Mouse (Mus musculus): ENCODE data around the gene Lifr. TPM values are rescaled to one million over a fixed set of nuclear protein-coding genes. Genes with fewer than 3 reads are reported as not detected.

Lifr gene
- total RNA-seq, 2 experiments from 2014 or later = 64.6 to 75.2 TPM

DNA sequence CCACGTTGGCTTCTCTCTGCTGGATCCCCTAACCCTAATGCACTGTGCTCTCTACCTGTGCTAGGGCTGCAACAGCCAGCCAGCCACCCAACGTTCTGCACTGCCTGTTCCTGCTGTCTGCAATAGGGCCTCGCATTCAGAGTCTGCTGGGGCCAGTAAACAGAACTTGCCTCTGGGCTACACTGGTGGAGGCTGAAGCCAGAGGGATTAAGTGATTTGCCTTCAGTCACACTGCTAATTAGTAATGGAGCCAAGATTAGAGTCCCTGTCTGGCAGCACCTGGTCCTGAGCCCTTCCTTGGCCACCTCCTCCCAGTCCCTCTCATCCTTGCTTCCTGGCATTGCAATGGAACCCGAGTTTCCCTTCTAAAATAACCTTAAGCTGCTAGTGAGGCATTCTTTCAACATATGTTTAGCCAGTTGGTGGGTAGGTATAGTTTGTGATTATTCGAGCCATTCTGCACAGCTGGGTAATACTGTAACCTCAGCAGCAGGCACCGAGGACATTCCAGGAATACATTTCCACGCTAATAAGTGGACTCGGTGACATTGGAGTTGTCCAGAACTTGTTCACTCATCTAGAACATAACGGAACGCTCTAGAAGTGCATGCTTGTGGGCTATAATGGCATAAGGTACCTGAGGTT, 61.8 kb downstream of the Lifr start:
- no peak for DNase-seq (ENCODE audit: low spot score in 2 of 2)

DNA sequence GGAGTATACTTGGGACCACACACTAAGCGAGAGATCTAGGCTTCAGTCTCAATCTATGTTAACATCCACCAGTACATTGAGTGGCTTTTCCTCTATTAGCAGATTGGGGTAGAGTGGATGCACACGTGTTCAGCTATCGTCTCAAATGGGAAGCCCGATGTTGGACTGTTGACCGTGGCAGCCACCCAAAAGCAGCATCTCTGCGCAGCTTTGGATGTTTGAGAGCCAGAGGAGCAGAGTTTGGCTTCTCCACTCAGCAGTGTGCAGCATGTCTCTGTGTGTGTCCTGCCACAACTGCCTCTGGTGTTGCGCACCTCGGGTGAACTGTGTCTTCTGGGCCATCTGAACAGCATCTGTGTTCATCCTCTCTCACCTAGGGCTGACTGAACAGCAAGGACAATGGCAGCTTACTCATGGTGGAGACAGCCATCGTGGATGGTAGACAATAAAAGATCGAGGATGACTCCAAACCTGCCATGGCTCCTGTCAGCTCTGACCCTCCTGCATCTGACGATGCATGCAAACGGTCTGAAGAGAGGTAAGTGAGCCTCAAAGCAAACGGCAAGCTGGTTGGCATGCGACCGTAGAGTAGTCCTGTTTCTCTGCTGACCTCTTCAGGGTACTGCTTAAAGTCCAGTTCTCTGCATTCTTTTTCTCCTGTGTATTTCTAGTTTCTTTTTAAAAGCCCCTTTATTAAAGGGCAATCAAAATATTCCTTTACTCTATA, 63.8 kb downstream of the Lifr start:
- no peak for DNase-seq (ENCODE audit: low spot score in 2 of 2)

DNA sequence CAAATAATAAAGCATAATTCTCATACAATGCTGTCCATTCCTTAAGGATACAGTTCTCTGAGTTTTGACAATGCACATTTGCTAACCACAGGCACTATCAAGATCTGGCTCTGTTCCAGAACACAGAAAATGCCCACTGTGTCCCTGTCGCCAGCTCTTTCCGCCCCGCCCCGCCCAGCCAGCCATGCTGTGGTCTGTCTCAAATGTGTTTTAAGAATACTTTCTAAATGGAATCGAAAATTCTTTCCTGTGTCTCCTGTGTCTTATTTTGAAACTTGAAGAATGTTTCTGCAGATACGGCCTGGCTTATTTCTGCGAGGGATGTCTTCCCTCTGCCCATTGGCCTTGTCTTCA, 64.3 kb downstream of the Lifr start:
- no peak for DNase-seq (ENCODE audit: low spot score in 2 of 2)

DNA sequence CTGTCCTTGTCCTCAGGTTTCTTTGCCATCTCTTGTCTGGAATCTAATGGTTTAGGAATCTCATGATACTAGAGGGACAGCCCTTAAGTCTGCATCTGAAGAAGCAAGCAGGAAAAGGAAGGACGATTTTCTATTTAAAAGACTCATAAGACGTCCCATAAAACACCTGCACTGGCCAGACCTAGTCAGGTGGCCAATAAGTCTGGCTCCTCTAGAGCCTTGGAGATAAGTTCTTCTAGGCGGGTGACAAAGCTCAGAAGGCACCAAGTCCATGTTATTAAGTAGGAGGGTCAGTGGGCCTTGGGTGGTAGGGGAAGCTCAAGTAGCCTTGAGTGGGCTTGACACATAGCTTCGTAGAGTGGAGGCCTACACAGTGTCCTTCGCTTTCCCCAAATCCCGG, 67.2 kb downstream of the Lifr start:
- no peak for DNase-seq (ENCODE audit: low spot score in 2 of 2)

DNA sequence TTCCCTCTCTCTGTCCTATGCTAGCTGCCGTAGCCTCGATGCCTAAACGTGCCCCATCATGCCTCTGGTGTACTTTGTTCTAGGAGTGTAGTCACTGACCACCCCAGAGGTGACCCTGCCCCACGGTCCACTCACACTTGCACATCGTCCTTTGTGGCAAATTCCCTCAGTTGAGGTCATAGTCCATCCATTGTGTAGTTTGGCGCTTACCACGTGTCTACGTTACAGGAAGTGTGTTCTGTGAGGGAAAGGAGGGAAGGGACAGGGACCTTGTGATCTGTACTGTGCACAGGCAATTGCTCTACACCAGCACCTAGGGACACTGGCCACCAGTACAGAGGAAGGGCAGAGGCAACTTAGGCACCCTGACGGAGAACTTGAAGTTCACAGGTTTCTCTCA, 69.5 kb downstream of the Lifr start:
- DNase-seq (ENCODE audit: low spot score in 2 of 2) = no peak

DNA sequence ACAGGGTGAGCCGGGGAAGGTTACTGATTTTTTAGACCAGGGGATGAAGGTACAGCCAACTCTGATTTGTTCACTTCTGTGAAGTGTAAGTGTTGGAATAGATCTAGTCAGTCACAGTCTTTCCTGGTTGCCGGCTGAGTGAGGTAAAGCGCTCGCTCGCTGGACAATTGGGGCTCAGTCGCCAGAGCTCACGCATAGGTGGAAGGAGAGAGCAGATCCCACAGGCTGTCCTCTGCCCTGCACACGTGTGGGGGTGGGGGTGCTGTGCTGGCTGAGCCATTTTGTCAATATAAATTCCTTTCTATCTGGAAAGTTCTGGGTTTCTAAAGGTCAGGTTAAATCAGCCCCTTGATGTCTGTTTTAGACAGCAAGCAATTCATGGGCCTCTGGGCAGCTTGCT, 69.9 kb downstream of the Lifr start:
- no peak for DNase-seq (ENCODE audit: low spot score in 2 of 2)

DNA sequence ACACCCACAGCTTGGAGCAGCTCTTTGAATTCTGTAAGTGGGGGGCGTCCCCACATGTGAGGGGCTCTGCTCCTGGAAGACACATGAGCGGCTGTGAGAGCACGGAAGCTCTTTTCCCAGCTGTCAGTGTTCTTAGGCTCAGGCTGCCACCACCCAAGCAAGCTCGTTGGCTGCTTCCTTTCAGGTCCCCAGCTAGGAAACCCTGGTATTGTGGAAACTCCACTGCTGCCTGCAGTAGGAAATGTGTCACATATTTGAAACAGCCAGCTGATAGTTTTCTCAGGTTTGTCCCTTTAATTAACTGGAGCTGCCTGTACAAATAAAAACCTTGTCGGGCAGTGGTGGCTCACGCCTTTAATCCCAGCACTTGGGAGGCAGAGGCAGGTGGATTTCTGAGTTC, 73.4 kb downstream of the Lifr start:
- DNase-seq (ENCODE audit: low spot score in 2 of 2) = no peak

DNA sequence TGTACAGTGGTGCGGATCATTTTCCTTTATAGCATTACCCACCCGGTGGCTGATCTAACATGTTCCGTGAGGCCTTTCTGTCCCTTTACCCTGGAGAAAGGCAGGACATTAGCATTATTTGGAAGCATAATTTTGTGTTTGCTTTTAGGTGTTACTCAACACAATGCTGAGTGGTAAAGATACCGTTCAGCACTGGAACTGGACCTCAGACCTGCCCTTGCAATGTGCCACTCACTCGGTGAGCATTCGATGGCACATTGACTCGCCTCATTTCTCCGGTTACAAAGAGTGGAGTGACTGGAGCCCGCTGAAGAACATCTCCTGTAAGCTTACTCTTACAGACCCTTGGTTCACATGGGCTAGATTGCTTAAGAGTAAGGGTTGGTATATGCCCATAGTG, 76.3 kb downstream of the Lifr start:
- DNase-seq (ENCODE audit: low spot score in 2 of 2) = no peak

DNA sequence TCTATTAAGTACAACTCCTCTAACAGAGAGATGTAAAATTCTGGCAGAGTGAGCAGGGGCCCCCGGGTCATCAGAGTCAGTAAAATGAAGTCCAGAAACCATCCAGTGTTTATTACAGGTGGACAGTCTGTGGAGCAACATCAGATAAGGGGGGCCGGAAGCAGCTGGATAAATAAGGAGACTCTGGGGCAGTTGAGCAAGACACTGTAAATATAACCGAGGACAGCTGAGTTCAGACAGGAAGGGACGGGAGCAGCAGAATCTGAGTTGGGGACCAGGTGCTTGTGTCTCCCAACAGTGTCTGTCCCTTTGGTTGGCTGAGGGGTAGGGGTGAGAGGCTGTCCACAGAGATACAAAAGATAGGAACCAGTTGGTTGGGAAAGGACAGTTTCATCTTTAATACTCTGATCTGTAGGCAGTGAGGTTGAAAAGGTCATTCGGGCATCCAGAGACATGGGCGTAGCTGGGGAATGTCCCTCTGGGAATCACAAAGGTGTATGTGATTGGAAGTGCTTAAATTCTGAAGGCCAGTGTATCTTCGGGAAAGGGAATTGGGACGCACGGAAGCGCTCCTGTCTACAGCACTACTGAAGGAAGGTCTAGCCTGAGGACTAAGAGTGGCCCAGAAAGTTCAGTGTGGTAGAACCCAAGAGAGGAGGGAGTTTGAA, 77.0 kb downstream of the Lifr start:
- no peak for DNase-seq (ENCODE audit: low spot score in 2 of 2)

DNA sequence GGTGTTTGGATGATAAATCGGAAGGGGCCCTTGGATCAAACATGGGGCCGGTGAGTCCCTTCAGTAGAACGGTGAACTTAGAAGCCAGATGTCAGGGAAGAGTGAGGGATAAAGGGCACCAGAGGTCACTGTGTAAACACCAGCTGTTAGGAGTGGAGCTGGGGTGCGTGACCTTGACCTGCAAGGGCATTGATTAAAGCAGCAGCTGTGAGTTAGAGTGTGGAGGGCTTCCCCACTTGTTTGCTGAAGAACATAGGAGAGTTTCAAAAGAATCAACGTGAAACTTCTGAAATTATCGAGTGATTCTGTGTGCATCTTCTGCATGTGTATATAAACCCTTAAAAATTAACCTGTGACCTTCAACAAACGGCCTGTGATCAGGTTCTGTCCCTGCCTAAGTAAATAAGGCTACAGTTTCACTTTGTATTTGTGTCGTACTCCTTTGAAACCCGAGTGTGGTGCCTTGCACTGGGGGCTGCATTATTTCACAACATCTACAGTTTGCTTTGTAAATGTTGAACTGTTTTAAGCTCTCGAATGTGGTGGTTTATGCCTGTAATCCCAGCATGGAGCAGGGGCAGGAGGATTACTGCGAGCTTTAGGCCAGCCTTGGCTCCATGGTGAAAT, 77.6 kb downstream of the Lifr start:
- DNase-seq (ENCODE audit: low spot score in 2 of 2) = no peak

DNA sequence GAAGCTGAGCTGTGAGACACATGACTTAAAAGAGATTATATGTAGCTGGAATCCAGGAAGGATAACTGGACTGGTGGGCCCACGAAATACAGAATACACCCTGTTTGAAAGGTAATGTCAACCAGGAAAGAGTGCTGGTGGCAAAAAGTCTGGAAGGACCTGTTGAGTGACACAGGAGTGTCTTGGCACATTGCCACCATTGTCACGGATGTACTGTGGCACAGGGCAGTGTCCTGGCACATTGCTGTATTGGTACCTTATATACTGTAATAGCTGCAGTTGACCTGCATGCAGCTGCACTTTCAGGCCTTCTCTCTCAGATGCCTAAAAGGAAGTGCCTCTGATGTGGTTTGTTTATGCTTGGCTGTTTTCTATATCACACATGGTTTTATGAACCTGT, 82.5 kb downstream of the Lifr start:
- no peak for DNase-seq (ENCODE audit: low spot score in 2 of 2)

DNA sequence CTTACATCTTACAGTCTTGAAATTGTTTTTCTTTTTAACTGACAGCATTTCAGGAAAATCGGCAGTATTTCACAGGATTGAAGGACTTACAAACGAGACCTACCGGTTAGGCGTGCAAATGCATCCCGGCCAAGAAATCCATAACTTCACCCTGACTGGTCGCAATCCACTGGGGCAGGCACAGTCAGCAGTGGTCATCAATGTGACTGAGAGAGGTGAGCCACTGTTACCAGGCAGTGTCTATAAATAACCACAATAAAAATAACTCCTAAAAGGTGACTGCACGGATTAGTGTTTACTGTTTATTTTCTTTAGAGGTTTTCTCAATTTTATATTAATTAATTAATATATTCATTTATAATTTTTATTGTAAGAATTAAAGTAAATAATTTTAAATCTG, 82.9 kb downstream of the Lifr start:
- no peak for DNase-seq (ENCODE audit: low spot score in 2 of 2)

DNA sequence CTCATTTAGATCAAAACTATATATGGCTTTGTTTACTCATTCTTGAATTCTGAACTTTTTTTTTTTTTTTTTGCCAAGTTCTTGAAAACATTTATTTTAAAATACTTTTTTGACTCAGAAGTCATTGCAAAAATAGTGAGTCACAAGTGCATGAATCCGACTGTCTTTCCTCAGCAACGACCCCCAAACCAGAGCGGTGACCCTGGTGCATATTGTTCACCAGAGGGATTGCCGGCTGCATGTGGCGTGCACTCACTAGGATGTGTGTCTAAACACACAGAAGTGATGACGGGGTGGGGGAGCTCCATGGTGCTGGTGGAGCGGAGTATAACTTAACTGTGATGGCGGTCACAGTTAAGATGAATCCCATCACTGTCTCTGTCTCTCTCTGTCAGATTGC, 83.4 kb downstream of the Lifr start:
- no peak for DNase-seq (ENCODE audit: low spot score in 2 of 2)

DNA sequence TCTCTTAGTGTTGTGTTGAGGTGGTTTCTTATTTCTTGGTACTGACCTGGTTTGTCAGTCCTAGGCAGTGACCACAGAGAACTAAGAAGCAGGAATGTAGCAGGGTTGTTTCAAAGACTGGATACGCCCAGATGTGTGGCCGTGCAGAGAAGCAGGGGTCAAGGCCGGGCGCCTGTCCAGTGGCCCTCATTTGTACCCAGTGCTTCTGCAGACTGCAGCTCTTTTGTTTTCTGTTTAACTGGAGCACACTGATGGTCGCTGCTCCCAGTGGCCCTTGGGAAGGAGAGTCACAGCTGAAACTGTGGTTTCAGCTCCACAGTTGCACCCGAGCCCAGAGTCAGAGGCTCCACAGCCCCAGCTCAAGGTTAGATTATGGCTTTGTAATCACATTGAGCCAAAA, 90.2 kb downstream of the Lifr start:
- DNase-seq (ENCODE audit: low spot score in 2 of 2) = no peak

DNA sequence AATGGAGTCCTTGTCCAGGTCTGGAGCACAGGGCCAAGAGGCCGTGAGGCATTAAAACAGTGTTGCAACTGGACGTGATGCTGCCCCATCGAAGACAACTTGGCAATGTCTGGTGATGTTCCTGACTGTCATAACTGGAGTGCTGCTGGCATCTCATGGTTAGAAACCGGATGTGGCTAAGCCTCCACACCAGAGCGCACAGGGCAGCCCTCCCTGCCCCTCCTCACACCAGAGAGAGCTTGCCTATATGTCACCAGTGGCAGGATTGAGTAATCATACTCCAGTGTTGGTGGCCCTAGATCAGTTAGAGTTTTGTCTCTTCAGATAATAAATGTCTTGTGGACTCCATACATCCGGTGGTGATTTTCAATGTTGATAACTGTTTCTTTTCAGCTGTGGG, 97.3 kb downstream of the Lifr start:
- DNase-seq (ENCODE audit: low spot score in 2 of 2) = no peak

DNA sequence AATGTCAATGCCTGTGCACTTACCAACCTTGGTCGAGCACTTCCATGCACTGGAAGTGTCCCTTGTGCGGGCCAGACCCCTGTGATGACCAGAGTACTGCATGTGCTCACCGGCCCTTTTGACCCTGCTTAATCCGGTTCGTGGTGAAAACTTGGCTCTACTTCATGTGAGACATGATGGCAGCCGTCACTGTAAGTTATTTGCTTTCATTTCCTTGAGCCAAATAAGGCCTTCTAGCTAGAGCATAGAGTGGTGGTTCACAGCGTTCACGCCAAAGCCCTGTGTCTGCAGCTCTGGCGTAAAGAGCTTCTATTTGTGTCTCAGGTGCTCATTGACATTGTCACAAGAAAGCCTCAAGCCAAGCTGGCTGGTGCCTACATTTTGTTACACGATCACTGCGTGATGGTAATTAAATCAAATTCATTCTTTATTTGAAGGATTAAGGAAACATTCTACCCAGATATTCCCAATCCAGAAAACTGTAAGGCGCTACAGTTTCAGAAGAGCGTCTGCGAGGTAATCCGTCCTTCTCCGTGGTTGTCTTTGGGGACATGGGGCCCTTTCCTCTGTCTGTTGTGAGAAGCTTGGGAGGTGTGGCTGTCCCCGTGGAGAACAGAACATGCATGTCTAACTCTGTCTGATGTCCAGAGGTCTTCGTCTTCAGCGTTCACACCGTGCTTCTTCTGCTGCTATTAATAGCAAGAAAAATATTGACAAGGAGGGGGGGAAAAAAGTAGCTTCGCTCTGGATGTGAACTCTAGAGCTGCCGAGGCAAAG, 99.5 kb downstream of the Lifr start:
- no peak for DNase-seq (ENCODE audit: low spot score in 2 of 2)

DNA sequence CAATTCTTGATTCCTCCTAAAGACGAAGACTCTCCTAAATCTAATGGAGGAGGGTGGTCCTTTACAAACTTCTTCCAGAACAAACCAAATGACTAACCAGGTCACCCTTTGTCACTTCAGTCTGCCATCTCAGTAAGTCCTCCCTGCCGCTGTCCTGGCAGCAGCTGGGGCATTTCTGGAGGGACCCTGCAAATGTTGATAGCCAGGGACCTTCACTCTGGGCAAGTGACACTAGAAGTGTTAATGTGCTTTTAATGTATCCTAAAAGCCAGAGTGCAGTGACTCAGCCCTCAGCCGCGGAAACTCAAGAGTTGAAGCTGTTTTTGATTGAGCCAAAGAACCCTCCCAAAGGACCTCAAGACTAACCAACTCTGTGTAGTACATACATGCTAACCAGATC, 100.7 kb downstream of the Lifr start:
- DNase-seq (ENCODE audit: low spot score in 2 of 2) = no peak

DNA sequence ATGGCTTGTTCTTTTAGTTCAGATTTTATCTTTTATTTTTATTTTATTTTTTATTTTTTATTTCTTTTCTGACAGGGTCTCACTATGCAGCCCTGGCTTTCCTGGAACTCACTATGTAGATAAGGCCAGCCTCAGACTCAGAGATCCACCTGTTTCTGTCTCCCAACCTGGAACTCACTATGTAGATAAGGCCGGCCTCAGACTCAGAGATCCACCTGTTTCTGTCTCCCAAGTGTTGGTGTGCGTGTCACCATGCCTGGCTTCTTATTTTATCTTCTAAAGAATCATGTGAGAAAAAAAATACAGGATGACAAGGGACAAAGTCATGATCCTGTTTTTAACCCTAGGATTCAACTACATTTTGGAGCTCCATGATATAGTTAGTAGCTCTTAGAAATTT, 102.2 kb downstream of the Lifr start:
- DNase-seq (ENCODE audit: low spot score in 2 of 2) = no peak

DNA sequence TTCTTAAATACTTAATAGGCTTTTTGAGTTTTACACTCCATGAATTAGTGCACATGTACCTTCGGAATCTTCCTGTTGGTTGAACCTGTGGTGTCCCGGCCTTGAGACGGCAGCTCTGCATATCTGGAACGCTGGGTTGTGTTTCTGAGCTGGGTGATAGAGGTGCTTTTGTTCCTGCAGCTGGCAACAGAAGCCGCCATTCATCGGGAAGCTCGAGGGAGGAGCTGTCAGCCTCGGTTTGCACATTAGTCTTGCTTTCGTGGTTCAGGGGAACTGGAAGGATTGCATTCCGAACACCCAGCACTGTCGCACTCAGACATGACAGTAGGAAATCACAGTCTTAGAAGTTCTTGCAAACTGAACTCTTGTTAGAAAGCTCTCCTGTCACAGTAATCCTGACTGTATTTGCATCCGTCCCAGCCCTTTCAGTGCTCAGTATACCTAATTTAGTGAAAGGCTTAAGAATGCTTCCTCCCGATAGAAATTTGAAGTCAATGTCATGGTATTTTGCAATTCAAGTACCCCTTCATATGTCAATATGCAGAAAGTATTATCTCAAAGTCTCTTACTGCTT, 103.8 kb downstream of the Lifr start:
- no peak for DNase-seq (ENCODE audit: low spot score in 2 of 2)

DNA sequence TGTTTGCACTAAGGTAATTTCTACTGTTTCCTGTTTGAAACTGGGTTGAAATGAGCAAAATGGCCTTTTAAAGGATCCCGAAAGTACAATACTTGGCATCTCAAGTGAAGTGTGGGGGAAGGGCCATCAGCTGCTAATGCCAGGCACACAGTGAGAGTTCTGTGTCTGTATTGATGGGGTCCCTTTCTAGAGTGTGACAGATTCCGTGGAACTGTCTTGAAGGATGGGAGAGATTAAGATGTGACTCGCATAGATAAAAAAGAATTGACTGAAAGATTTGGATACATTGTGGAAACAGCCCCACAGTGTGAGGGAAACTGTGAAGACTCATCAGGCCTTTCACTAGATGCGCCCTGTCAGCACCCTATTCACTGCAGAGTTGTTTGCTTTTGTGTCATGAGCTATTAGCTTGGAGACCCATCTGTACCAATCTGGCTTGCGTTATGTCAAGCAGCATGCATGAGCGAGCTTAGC, 104.4 kb downstream of the Lifr start:
- no peak for DNase-seq (ENCODE audit: low spot score in 2 of 2)
